Mouse (Mus musculus) lung, embryonic 14.5 days (tissue): ENCODE measurements around the gene 4930579F01Rik. TPM values are rescaled to one million over a fixed set of nuclear protein-coding genes. Genes with fewer than 3 reads are reported as not detected.

Experiments
- ATAC-seq: fragments of 200-750 bp; cut with Nextera tagmentation; 2 replicates; pipeline ENCODE4 v1.8.0; 2017; ENCODE audit warnings: mild to moderate bottlenecking, moderate TSS enrichment, moderate library complexity; ENCODE audit not compliant: insufficient read depth
- DNase-seq: peaks from one replicate; pipeline ENCODE4 v3.0.0-alpha.2; 2015
- H3K27ac ChIP-seq: fragments of 300-500 bp; sonication (generic); 2 replicates; pipeline ENCODE4 v1.5.1; 2014; ENCODE audit warnings: low read depth, mild to moderate bottlenecking, moderate library complexity
- H3K27me3 ChIP-seq: fragments of 300-500 bp; sonication (generic); 2 replicates; pipeline ENCODE4 v1.6.1; 2014; ENCODE audit warnings: low read length, control low read depth; ENCODE audit not compliant: insufficient read depth
- H3K36me3 ChIP-seq: fragments of 300-500 bp; sonication (generic); 2 replicates; pipeline ENCODE4 v1.6.1; 2014; ENCODE audit warnings: control low read depth; ENCODE audit not compliant: insufficient read depth
- H3K4me1 ChIP-seq: fragments of 300-500 bp; sonication (generic); 2 replicates; pipeline ENCODE4 v1.6.1; 2014; ENCODE audit warnings: antibody characterized with exemption, control low read depth; ENCODE audit not compliant: insufficient read depth
- H3K4me2 ChIP-seq: fragments of 300-500 bp; sonication (generic); 2 replicates; pipeline ENCODE4 v1.6.1; 2014; ENCODE audit warnings: mild to moderate bottlenecking
- H3K4me3 ChIP-seq: fragments of 300-500 bp; sonication (generic); 2 replicates; pipeline ENCODE4 v1.5.1; 2014; ENCODE audit warnings: low read depth, low read length
- H3K9ac ChIP-seq: fragments of 300-500 bp; sonication (generic); 2 replicates; pipeline ENCODE4 v1.6.1; 2014
- H3K9me3 ChIP-seq: fragments of 300-500 bp; sonication (generic); 2 replicates; pipeline ENCODE4 v1.6.1; 2016; ENCODE audit warnings: low read depth, low read length, control low read depth
- CTCF ChIP-seq: IDR thresholded peaks from 2 replicates; pipeline ENCODE4 v1.5.1; 2016; ENCODE audit warnings: antibody characterized with exemption, low read depth
- WGBS: fragments of 180-500 bp; shearing (Covaris S2); extraction: QIAGEN DNeasy Blood & Tissue Kit; methylation state at CpG from one replicate; pipeline ENCODE4 v1.1.7; 2014; 5-methylcytosine and 5-hydroxymethylcytosine counted together
- polyA plus RNA-seq: library from polyadenylated mRNA; unstranded; fragments of >200 nt; fragmentation: Nextera tagmentation; extraction: Ambion mirVana; gene quantifications from 2 replicates; pipeline ENCODE4 v1.2.1, GENCODE M21; 2014

The 4930579F01Rik gene
- polyA plus RNA-seq, 1 experiment from 2014 or later, result 0.37 TPM

- no peak for ATAC-seq
- H3K9me3 ChIP-seq, result no peaks in the 10 kb centered on the region
- no peak overlapping the region for H3K4me2 ChIP-seq
- H3K27ac ChIP-seq, result no peak overlapping the region
- H3K27me3 ChIP-seq, result no peaks in the 10 kb centered on the region
- H3K9ac ChIP-seq, result no peak overlapping the region
- 82% methylated on average over 1 of the region's 1 CpGs for WGBS
- no peak overlapping the region for H3K4me3 ChIP-seq
- H3K4me1 ChIP-seq, result no peaks in the 10 kb centered on the region
- no peak for DNase-seq
- H3K36me3 ChIP-seq, result no peaks in the 10 kb centered on the region
- no peak for TF ChIP-seq CTCF
These were observed 59.1 kb downstream of the 4930579F01Rik start for GRCm38 (mm10) chr3:138134528-138134927.

- no peaks in the 10 kb centered on the region for H3K9me3 ChIP-seq
- no peak for DNase-seq
- H3K36me3 ChIP-seq, result no peaks in the 10 kb centered on the region
- ATAC-seq, result no peak
- no peak overlapping the region for H3K4me3 ChIP-seq
- no peaks in the 10 kb centered on the region for H3K4me1 ChIP-seq
- no peak for TF ChIP-seq CTCF
- no peak overlapping the region for H3K9ac ChIP-seq
- no peak overlapping the region for H3K4me2 ChIP-seq
- H3K27ac ChIP-seq, result no peak overlapping the region
- H3K27me3 ChIP-seq, result no peaks in the 10 kb centered on the region
- WGBS, result 86% methylated on average over 11 of the region's 11 CpGs
These were observed 59.7 kb downstream of the 4930579F01Rik start for GRCm38 (mm10) chr3:138133916-138134315.

GRCm38 (mm10) chr3:138133463-138133862, 60.2 kb downstream of the 4930579F01Rik start:
- Histone ChIP-seq H3K4me1 (no peaks in the 10 kb centered on the region), H3K36me3 (no peaks in the 10 kb centered on the region), H3K27ac (no peak overlapping the region), H3K27me3 (no peaks in the 10 kb centered on the region), H3K9me3 (no peaks in the 10 kb centered on the region), H3K4me2 (no peak overlapping the region), H3K4me3 (no peak overlapping the region), H3K9ac (no peak overlapping the region)
- 90% methylated on average over 8 of the region's 8 CpGs for WGBS
- ATAC-seq (no peak), DNase-seq (no peak)
- TF ChIP-seq CTCF, result no peak

GRCm38 (mm10) chr3:138131168-138131567, 62.5 kb downstream of the 4930579F01Rik start:
- H3K9ac ChIP-seq, result no peak overlapping the region
- no peaks in the 10 kb centered on the region for H3K4me1 ChIP-seq
- no peaks in the 10 kb centered on the region for H3K36me3 ChIP-seq
- no peaks in the 10 kb centered on the region for H3K27me3 ChIP-seq
- H3K4me2 ChIP-seq, result no peak overlapping the region
- 32% methylated on average over 9 of the region's 9 CpGs for WGBS
- no peak for TF ChIP-seq CTCF
- no peak overlapping the region for H3K4me3 ChIP-seq
- no peak for ATAC-seq
- no peak for DNase-seq
- H3K9me3 ChIP-seq, result no peaks in the 10 kb centered on the region
- H3K27ac ChIP-seq, result no peak overlapping the region

GRCm38 (mm10) chr3:138130692-138131091, 62.9 kb downstream of the 4930579F01Rik start:
- H3K27ac ChIP-seq, result no peak overlapping the region

GRCm38 (mm10) chr3:138129110-138129509, 64.5 kb downstream of the 4930579F01Rik start:
- Histone ChIP-seq H3K9ac (no peak overlapping the region), H3K9me3 (no peaks in the 10 kb centered on the region), H3K4me2 (no peak overlapping the region), H3K36me3 (no peaks in the 10 kb centered on the region), H3K27me3 (no peaks in the 10 kb centered on the region), H3K27ac (no peak overlapping the region), H3K4me1 (no peaks in the 10 kb centered on the region), H3K4me3 (no peak overlapping the region)
- no peak for DNase-seq
- 80% methylated on average over 6 of the region's 6 CpGs for WGBS
- ATAC-seq, result no peak
- TF ChIP-seq CTCF, result no peak

More at GRCm38 (mm10) chr3:138130692-138131091, 62.9 kb downstream of the 4930579F01Rik start:
- H3K4me2 ChIP-seq, result no peak overlapping the region
- no peak for TF ChIP-seq CTCF
- no peaks in the 10 kb centered on the region for H3K9me3 ChIP-seq
- 57% methylated on average over 1 of the region's 1 CpGs for WGBS
- H3K4me3 ChIP-seq, result no peak overlapping the region
- DNase-seq (no peak), ATAC-seq (no peak)
- H3K27me3 ChIP-seq, result no peaks in the 10 kb centered on the region
- H3K36me3 ChIP-seq, result no peaks in the 10 kb centered on the region
- H3K4me1 ChIP-seq, result no peaks in the 10 kb centered on the region
- H3K9ac ChIP-seq, result no peak overlapping the region

- H3K36me3 ChIP-seq, result no peaks in the 10 kb centered on the region
- no peak overlapping the region for H3K27ac ChIP-seq
- no peak overlapping the region for H3K4me3 ChIP-seq
- ATAC-seq (no peak), DNase-seq (no peak)
- H3K27me3 ChIP-seq, result no peaks in the 10 kb centered on the region
- no peaks in the 10 kb centered on the region for H3K9me3 ChIP-seq
- TF ChIP-seq CTCF, result no peak
- H3K4me1 ChIP-seq, result no peaks in the 10 kb centered on the region
- 67% methylated on average over 10 of the region's 10 CpGs for WGBS
- H3K9ac ChIP-seq, result no peak overlapping the region
- H3K4me2 ChIP-seq, result no peak overlapping the region
These were observed 69.8 kb downstream of the 4930579F01Rik start for GRCm38 (mm10) chr3:138123842-138124241.

GRCm38 (mm10) chr3:138121461-138121860, 72.2 kb downstream of the 4930579F01Rik start:
- Histone ChIP-seq H3K27me3 (no peaks in the 10 kb centered on the region), H3K4me1 (no peaks in the 10 kb centered on the region), H3K27ac (no peak overlapping the region), H3K9ac (no peak overlapping the region), H3K4me2 (no peak overlapping the region), H3K36me3 (no peaks in the 10 kb centered on the region), H3K4me3 (no peak overlapping the region), H3K9me3 (no peaks in the 10 kb centered on the region)
- no peak for TF ChIP-seq CTCF
- 93% methylated on average over 2 of the region's 2 CpGs for WGBS
- DNase-seq, result no peak
- no peak for ATAC-seq
